Mouse (Mus musculus): ENCODE results near the gene Kcnd3. TPM values are rescaled to one million over a fixed set of nuclear protein-coding genes. Genes with fewer than 3 reads are reported as not detected.

Kcnd3 gene
- polyA plus RNA-seq (2017; shearing (Covaris generic)), result not detected

DNA sequence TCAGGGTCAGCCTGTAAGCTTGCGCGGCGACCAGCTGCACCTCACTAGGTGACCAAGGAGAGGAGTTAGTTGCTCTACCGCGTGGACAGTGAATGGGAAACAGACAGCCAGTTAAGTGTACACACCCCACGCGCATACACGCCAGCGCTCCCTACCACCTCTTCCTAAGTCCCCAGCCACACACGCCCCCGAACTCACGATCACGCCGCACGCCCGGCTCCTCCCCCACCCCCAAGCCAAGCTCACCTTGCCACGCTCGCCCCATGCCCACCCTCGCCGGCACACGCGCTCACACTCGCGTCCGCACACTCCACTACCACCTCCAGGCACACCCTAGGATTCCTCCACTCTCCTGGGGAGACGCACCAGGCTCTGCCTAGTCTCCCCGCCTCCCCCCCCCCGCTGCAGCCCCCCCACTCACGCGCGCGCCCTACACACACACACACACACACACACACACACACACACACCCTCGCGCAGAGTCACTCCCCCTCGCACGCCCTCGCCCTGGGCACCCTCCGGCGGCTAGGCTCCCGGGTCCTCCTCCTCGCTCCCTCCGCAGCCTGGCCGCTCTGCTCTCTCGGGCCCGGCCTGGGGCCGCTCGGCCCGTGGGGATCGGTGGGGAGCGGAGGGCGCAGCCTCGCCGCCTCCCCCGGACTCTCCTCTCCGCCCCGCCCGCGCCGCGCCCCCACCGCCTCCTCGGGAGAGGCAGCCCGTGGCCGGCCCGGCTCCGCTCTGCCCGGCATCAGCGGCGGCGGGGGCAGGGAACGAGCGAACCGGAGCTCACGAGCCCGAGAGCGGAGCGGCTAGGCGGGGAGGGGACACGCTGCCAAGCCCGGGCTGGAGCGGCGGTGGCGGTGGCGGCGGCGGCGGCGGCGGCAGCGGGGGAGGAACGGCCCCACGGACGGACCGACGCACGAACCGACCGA lies at the start of gene Kcnd3:
Gene Kcnd3 (plus strand): TSS at position 704 of the 929 bp plus-strand sequence.

GRCm38 (mm10) chr3:105687324-105688060 lies 235.4 kb downstream of the Kcnd3 start, which contains the start of gene Ddx20:
Ddx20 (minus strand) TSS chr3:105687574.

DNA sequence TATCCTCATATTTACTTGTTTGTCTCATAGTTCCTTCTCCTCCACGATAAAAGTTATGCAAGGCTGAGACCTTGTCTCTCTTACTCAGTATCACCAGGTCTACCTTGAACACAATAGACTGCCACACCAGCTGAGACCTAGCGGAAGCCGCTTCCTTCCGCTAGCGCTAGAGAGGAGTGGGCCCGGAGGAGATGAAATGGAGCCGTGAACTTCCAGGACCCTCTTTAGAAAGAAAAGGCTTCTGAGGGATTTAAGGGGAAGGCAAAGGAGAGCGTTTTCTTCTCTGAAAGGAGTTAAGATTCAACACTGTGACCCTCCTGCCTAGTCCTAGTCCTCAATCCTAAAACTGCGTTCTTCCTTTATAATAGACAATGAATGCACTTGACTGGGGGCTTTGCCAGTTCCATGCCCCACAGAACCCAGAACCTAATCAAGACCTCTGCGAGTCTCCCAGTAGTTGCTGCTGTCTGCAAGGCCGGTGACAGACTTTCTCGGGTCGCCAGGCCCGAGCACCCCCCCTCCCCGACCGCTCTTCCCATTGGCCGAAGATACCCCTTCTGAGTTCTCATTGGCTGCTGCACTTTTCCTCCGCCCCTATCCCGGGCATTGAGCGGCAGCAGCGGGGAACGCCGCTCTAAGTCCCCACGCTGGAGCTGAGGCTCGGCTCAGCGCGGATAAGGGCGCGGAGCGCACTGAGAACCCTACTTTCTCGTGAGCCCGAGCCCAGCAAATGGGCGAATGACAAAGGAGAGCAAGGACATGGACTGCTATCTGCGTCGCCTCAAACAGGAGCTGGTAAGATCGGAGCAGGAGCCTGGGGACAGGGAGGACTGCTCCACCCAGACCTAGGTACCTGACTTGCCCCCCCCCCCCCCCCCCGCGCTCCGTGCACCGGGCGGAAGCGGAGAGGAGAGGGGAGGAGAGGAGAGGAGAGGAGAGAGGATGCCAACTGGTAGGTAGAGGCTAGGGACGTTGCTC lies 252.2 kb downstream of the Kcnd3 start, which contains the start of gene Inka2:
Gene Inka2 (plus strand): TSS at position 569 of the 978 bp plus-strand sequence.

Other genes starting within 250 kb of the Kcnd3 start
- gene Ddx20, start 235.2 kb downstream of the Kcnd3 start, polyA plus RNA-seq (2017; shearing (Covaris generic)), result 7.7 TPM

Measured in CD4-positive, CD25-positive, alpha-beta regulatory T cell, adult 9 weeks (primary cell).